Mouse (Mus musculus): ENCODE measurements around the gene Magi3.

- TF ChIP-seq CTCF (IDR thresholded peaks at IDR 0.05; ENCODE audit: control insufficient read depth, insufficient read depth, insufficient replicate concordance, low read depth, low read length) (no peak), POLR2A (IDR thresholded peaks at IDR 0.05; ENCODE audit: control insufficient read depth, low read depth, low read length) (no peak)
These were observed 7.4 kb upstream of the Magi3 start for GRCm38 (mm10) chr3:104227438-104228111.
